Mouse (Mus musculus): ENCODE measurements at regions not wholly inside any gene's neighbourhood (a gene's known extent, or its start where the extent isn't known, plus 50 kb on each side); places are given as distances from the start of the nearest gene placed in this dataset.

DNA sequence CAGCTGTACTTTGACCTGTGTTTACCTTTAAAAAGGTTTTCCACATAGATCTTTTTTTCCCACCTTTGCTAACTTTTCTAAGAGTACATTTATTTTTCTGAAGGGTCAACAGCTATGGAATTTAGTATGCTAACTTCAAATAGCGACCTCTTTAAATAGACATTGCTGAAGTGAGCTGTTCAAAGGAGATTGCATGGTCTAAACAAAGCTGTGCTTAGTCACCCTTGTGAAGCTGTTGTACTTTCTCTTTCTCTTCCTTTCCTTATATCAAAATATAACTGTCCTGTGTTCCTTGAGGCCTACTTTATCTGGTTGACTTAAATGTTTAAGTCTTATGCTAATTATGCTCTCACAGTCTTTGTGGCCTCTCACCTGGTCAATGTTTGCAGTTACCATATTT is 1416.2 kb upstream of the Zeb2 start:
- 75% methylated on average over 1 of the region's 1 CpGs for WGBS
- no peak overlapping the region for H3K9ac ChIP-seq

DNA sequence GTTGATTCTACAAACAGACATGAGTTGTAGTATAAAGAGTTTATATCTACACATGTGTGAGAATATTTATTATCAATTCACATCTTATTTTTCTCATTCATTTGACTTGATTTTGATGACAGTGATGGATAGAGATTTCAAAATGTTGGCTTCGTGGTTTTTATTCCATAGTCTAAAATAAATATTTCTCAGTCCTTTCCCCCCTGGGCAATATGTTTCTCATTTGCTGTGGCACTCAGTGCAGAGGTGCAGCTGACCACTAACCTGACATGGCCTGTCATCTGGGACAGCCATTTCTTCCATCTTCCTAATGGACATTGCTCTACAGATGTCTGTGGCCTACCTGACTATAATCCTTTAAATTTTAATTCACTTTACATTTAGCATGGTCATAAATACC is 1413.5 kb upstream of the Zeb2 start:
- no peaks in the 10 kb centered on the region for H3K36me3 ChIP-seq
- 67% methylated on average over 1 of the region's 1 CpGs for WGBS
- H3K4me1 ChIP-seq, result no peaks in the 10 kb centered on the region
- H3K27ac ChIP-seq, result no peak overlapping the region
- no peaks in the 10 kb centered on the region for H3K27me3 ChIP-seq (replicated peaks)
- no peak overlapping the region for H3K4me3 ChIP-seq
- no peak overlapping the region for H3K9ac ChIP-seq
- H3K9me3 ChIP-seq, result no peaks in the 10 kb centered on the region
- H3K4me2 ChIP-seq (replicated peaks), result no peak overlapping the region
- ATAC-seq (ENCODE audit: low FRiP score, low read depth), result no peak

More for the DNA sequence above, 1416.2 kb upstream of the Zeb2 start:
- no peak overlapping the region for H3K27ac ChIP-seq
- H3K27me3 ChIP-seq (replicated peaks), result no peaks in the 10 kb centered on the region
- no peak overlapping the region for H3K4me2 ChIP-seq (replicated peaks)
- H3K4me3 ChIP-seq, result no peak overlapping the region
- no peaks in the 10 kb centered on the region for H3K4me1 ChIP-seq
- no peaks in the 10 kb centered on the region for H3K9me3 ChIP-seq
- H3K36me3 ChIP-seq, result no peaks in the 10 kb centered on the region
- no peak for ATAC-seq (ENCODE audit: low FRiP score, low read depth)

DNA sequence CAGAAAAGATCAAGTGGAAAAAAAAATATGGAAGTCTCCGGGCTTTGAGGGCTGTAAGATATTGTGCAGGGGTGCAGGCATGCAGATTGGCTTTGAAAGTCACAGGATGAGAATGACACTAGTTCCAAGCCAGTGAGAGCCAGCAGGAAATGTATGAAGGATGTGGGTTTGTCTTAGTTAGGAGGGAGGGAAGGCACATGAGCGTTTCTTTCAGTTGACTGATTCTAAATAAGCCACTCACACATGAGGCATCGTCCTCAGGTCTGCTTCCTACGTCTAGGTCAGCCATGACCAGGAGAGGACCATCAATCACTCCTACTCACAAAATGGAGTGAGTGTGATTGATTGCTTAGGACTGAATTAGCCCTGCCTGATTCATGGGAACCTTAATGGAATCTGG is 1408.0 kb upstream of the Zeb2 start:
- no peak overlapping the region for H3K9ac ChIP-seq
- H3K27ac ChIP-seq, result no peak overlapping the region
- no peaks in the 10 kb centered on the region for H3K36me3 ChIP-seq
- peaks cover 10% of the 10 kb centered on the region; the same call in 1 of the 2 replicates for H3K4me1 ChIP-seq
- no peak overlapping the region for H3K4me3 ChIP-seq
- WGBS, result 22% methylated on average over 4 of the region's 4 CpGs
- peak; percentile 56; the same call in 1 of the 2 replicates for ATAC-seq (ENCODE audit: low FRiP score, low read depth)
- no peak overlapping the region for H3K4me2 ChIP-seq (replicated peaks)
- no peaks in the 10 kb centered on the region for H3K9me3 ChIP-seq
- no peaks in the 10 kb centered on the region for H3K27me3 ChIP-seq (replicated peaks)

DNA sequence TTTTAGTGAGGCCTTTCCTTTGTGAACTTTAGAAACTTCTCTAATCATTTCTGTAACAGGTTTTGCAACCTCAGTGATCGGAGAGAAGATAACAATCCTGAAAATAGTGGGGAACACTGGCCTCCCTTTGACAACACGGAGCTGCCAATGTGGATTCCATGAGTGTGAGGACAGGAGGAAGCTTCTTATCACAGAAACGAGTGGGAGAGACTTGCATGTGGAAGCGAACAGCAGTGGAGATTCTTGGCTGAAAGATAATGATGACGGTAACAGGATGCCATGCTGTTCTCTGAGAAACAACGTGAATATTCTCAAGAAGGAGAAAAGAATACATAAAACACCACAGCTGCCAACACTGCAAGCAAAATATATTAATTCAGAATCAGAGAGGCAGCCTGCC is 1407.4 kb upstream of the Zeb2 start:
- no peak overlapping the region for H3K4me2 ChIP-seq (replicated peaks)
- WGBS, result 35% methylated on average over 6 of the region's 6 CpGs
- H3K4me3 ChIP-seq, result no peak overlapping the region
- H3K27ac ChIP-seq, result no peak overlapping the region
- H3K9ac ChIP-seq, result no peak overlapping the region
- no peaks in the 10 kb centered on the region for H3K27me3 ChIP-seq (replicated peaks)
- H3K4me1 ChIP-seq, result peaks cover 10% of the 10 kb centered on the region; the same call in 1 of the 2 replicates
- no peaks in the 10 kb centered on the region for H3K9me3 ChIP-seq
- H3K36me3 ChIP-seq, result no peaks in the 10 kb centered on the region
- ATAC-seq (ENCODE audit: low FRiP score, low read depth), result no peak

DNA sequence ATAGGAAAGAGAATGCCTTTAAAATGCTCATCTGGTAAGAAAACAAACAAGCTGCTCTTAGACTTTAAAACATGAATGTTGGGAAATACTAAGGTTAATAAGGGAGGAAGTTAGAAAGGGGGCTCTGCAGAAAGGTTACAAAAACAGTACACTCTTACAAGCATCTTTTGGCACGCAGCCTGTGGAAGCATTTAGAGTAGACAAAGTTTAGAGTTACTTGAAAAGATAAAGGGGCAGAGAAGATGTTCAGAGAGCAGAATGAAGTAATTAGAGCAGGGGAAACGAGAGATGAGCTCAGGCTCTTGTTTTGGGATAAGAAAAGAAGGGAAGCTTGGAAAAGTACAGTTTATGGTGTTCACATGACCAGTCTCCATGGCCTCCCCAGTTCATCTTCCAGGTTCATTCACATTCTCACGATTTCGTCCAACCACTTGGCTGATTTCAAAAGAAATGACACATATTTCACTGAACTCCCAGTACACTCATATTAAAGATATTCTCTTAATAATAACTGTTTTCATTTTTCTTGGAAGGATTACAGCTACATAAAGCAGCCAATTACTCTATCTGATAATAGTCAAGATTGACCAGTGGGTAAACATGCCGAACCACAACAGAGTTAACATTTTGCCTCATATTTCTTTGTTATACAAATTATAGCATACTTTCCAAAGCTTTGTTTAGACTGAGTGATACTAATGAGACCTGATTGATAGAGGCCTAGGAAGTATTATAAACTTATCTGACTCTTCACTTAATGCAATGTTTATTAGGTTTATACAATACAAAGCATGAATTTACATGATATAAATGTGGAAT is 1404.2 kb upstream of the Zeb2 start:
- Histone ChIP-seq H3K4me1 (peaks cover 10% of the 10 kb centered on the region; the same call in 1 of the 2 replicates), H3K4me3 (no peak overlapping the region), H3K4me2 (replicated peaks) (no peak overlapping the region), H3K9me3 (no peaks in the 10 kb centered on the region), H3K36me3 (no peaks in the 10 kb centered on the region), H3K9ac (no peak overlapping the region), H3K27me3 (replicated peaks) (no peaks in the 10 kb centered on the region), H3K27ac (no peak overlapping the region)
- 68% methylated on average over 5 of the region's 5 CpGs for WGBS
- ATAC-seq (ENCODE audit: low FRiP score, low read depth), result no peak

DNA sequence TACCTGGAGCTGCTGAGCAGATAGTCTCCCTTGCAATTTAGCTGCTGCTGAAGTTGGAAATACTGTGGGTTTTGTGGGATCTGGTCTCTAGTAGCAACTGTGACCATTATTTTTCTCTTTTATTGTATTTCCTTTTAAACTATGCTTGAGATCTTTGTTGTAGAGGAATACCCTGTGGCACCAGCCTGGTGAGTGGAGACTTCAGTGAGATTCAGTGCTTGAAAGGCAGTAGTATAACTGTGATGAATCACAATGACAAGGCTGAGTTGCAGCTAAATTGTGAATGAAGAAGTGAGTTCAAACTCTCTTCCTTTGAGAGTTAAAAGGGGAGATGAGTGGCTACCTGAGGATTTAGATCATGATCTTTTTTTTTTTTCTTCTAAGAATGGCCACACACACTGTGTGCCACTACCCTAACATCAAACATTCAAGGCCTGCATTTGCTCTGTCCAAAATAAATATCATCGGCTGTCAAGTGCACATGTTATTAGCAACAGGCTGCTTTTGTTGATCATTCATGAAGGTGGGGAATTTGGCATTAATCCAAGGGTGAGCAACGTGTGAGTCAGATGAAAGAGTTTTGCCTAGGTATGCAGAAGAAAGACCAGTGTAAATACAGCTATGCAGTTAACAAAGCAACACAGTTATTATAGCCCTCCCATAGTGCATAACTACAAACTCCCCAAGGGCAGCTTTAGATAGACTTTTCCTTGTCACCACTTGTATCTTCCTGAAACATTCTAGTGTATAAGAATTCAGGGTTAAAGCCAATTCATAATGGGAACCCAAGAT is 1395.2 kb upstream of the Zeb2 start:
- no peak overlapping the region for H3K27ac ChIP-seq
- H3K4me1 ChIP-seq, result no peaks in the 10 kb centered on the region
- no peak overlapping the region for H3K4me3 ChIP-seq
- no peak overlapping the region for H3K9ac ChIP-seq
- H3K27me3 ChIP-seq (replicated peaks), result no peaks in the 10 kb centered on the region
- no peaks in the 10 kb centered on the region for H3K36me3 ChIP-seq
- H3K9me3 ChIP-seq, result no peaks in the 10 kb centered on the region
- no peak overlapping the region for H3K4me2 ChIP-seq (replicated peaks)
- WGBS, result 68% methylated on average over 2 of the region's 2 CpGs
- ATAC-seq (ENCODE audit: low FRiP score, low read depth), result no peak

DNA sequence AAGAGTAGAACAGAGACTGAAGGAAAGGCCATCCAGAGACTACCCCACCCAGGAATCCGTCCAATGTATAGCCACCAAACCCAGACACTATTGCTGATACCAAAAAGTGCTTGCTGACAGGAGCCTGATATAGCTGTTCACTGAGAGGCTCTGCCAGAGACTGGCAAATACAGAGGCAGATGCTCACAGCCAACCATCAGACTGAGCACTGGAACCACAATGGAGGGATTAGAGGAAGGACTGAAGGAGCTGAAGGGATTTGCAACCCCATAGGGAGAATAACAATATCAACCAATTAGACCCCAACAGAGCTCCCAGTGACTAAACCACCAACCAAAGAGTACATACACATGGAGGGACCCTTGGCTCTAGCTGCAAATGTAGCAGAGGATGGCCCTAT is 1389.8 kb upstream of the Zeb2 start:
- Histone ChIP-seq H3K4me3 (no peak overlapping the region), H3K9me3 (no peaks in the 10 kb centered on the region), H3K4me2 (replicated peaks) (no peak overlapping the region), H3K9ac (no peak overlapping the region), H3K36me3 (no peaks in the 10 kb centered on the region), H3K27ac (no peak overlapping the region), H3K27me3 (replicated peaks) (no peaks in the 10 kb centered on the region), H3K4me1 (no peaks in the 10 kb centered on the region)
- WGBS, result 64% methylated on average over 1 of the region's 1 CpGs
- no peak for ATAC-seq (ENCODE audit: low FRiP score, low read depth)

DNA sequence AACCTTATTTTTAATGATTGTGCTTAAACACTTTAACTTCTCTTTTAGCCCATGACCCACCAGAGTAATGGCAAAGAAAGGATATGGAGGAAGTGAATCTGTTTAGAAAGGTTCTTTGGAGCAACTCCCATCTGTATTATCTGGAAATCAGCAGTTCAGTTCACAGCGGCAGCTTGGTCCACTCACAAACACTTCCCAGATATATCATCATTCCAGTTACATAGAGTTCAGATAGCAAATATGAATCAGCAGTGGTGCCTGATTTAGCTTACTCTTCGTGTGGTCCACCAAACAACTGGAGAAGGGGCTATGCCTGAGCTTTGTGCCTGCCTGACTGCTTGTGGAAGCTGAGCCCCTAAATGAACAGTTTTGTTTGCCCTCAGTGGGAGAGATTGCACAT is 1385.9 kb upstream of the Zeb2 start:
- H3K9me3 ChIP-seq, result no peaks in the 10 kb centered on the region
- no peaks in the 10 kb centered on the region for H3K27me3 ChIP-seq (replicated peaks)
- H3K9ac ChIP-seq, result no peak overlapping the region
- no peak for ATAC-seq (ENCODE audit: low FRiP score, low read depth)
- no peak overlapping the region for H3K4me2 ChIP-seq (replicated peaks)
- H3K4me1 ChIP-seq, result no peaks in the 10 kb centered on the region
- 88% methylated on average over 2 of the region's 2 CpGs for WGBS
- no peak overlapping the region for H3K27ac ChIP-seq
- no peak overlapping the region for H3K4me3 ChIP-seq
- H3K36me3 ChIP-seq, result no peaks in the 10 kb centered on the region

DNA sequence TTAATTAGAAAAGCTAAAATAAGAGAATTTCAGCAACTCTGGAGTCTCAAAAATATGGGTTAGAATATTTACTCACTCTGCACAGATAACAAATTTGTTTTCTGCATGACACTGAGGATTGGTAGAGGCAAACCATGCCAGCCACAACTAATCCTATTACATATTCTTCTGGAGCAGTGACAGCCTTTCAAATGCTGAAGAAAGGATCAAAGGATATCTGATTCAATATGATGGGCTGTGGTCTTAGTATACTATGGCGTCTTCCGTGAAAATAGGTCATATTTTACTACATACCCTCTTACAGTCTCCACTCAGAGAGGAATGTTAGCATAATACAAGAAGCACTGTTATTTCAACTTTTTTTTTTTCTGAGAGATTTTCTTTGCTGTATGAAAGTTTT is 1375.1 kb upstream of the Zeb2 start:
- H3K27ac ChIP-seq, result no peak overlapping the region
- no peak overlapping the region for H3K4me2 ChIP-seq (replicated peaks)
- ATAC-seq (ENCODE audit: low FRiP score, low read depth), result no peak
- no peaks in the 10 kb centered on the region for H3K27me3 ChIP-seq (replicated peaks)
- H3K9me3 ChIP-seq, result no peaks in the 10 kb centered on the region
- no peaks in the 10 kb centered on the region for H3K4me1 ChIP-seq
- WGBS, result 71% methylated on average over 2 of the region's 2 CpGs
- H3K4me3 ChIP-seq, result no peak overlapping the region
- H3K9ac ChIP-seq, result no peak overlapping the region
- no peaks in the 10 kb centered on the region for H3K36me3 ChIP-seq

DNA sequence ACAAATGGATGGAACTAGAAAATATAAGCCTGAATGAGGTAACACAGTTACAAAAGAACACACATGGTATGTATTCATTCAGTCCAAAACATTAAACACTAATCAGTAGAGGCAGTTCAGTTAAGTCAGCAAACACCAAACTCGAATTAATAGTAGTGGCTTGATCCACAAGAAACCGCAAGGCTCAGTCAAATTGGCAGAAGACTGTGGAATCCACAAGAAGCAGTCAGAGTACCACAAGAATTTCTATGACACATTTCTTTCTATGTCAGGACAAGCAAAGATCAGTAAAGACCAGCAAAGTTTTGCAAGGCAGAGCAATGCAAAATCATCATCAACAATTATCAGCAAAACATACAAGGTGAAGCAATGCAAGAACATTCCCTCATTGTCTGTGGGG is 1373.9 kb upstream of the Zeb2 start:
- no peak overlapping the region for H3K9ac ChIP-seq
- WGBS, result 87% methylated on average over 2 of the region's 2 CpGs
- no peaks in the 10 kb centered on the region for H3K36me3 ChIP-seq
- H3K4me1 ChIP-seq, result no peaks in the 10 kb centered on the region
- no peak for ATAC-seq (ENCODE audit: low FRiP score, low read depth)
- H3K4me3 ChIP-seq, result no peak overlapping the region
- no peaks in the 10 kb centered on the region for H3K9me3 ChIP-seq
- no peak overlapping the region for H3K27ac ChIP-seq
- H3K4me2 ChIP-seq (replicated peaks), result no peak overlapping the region
- H3K27me3 ChIP-seq (replicated peaks), result no peaks in the 10 kb centered on the region

DNA sequence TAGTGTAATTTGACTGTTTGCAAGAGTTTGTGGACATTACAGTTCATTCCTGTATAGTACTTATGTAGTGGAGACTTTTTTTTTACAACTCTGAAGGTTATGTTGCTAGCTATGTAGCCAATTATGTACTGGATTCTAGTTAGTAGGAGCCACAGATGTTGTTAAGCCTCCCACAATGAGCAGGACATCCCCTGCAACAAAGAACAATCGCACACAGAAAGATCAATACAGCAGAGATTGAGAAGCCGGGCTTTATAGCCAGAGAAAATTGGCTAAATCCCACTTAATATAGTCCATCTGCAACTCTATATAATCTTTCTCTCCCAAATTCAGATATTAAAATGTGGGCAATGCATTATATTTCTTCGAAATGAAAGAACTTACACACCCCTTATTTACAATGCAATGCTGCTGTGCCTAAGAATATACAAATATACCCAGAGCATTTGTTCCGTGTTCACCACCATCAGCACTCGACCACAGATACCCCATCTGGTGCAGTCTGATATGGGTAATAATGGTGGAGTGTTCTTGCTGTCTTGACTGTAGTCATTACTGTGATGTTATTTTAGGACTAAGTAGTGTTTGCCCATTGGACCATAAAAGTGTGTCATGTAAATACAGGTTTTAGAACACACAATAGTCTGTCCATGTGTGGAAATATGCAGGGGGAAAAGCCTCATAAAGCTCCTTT is 1351.9 kb upstream of the Zeb2 start:
- H3K4me1 ChIP-seq, result 0 out of 2 replicates have a peak, but pooled peaks cover 4% of the 10 kb centered on the region
- H3K4me3 ChIP-seq, result no peak overlapping the region
- no peaks in the 10 kb centered on the region for H3K36me3 ChIP-seq
- H3K4me2 ChIP-seq (replicated peaks), result no peak overlapping the region
- WGBS, result 77% methylated on average over 5 of the region's 5 CpGs
- H3K9me3 ChIP-seq, result no peaks in the 10 kb centered on the region
- no peak overlapping the region for H3K27ac ChIP-seq
- ATAC-seq (ENCODE audit: low FRiP score, low read depth), result no peak
- H3K9ac ChIP-seq, result no peak overlapping the region
- no peaks in the 10 kb centered on the region for H3K27me3 ChIP-seq (replicated peaks)

DNA sequence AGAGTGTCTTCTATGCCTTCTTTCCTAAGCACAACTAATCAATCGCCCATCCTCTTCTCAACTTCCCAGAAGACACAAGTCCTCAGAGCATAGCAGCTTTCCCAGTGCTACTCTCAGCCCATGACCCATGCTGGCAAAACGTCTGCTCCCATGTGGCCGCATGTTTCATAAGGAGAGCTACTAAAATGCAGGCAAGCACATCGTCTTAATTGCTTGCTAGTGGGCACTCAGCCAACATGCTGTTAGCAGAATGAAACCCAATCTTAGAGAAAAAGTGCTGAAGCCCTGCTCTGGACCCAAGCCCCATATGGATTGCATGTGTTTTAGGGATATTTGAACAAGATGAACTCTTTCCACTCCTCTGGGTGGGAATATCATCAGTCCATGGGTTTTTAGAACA is 1348.2 kb upstream of the Zeb2 start:
- Histone ChIP-seq H3K27me3 (replicated peaks) (no peaks in the 10 kb centered on the region), H3K9me3 (no peaks in the 10 kb centered on the region), H3K4me3 (no peak overlapping the region), H3K36me3 (no peaks in the 10 kb centered on the region), H3K9ac (no peak overlapping the region), H3K27ac (no peak overlapping the region), H3K4me2 (replicated peaks) (no peak overlapping the region), H3K4me1 (0 out of 2 replicates have a peak, but pooled peaks cover 4% of the 10 kb centered on the region)
- ATAC-seq (ENCODE audit: low FRiP score, low read depth), result peak; percentile 48; the same call in 1 of the 2 replicates
- WGBS, result 56% methylated on average over 4 of the region's 4 CpGs

Measured in neural tube, embryonic 12.5 days (tissue).